Mouse (Mus musculus): ENCODE data around the gene Klf7.

Klf7 gene

GRCm38 (mm10) chr1:64104665-64105064 is 17.4 kb downstream of the Klf7 start:
- no peak for DNase-seq

- DNase-seq: no peak
Measured at GRCm38 (mm10) chr1:64101331-64101730, 20.8 kb downstream of the Klf7 start.

GRCm38 (mm10) chr1:64098800-64099199 is 23.3 kb downstream of the Klf7 start:
- DNase-seq: no peak

DNA sequence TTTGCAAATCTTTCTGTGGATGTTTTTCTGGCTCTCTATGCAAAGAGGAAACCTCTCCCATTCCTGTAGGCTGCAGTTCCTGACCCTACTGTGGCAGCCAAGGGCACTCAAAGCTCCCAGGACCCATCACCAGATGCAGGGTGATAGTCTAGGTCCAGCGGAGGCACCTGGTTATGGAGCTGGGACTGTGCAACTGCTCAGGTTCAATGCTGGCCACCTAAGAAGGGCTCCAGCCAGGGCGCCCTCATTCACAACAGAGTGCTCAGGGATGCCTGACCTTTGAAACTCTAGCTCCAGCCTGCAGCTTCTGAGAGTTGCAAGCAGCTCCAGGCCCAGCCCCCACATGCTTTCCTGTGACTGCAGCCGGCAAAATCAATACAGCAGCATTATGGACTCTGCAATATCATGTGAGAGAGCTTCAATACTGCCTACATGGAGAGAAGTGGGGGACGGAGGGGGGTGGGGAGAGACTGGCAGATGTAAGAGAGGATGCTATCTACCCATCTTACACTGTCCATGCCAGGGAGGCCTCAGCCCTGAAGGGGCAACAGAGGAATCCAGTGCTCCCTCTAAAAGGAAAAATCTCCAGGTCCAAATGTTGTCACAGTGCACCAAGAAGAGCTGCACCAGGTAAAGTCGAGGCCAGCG is 24.3 kb downstream of the Klf7 start:
- no peak for DNase-seq

DNA sequence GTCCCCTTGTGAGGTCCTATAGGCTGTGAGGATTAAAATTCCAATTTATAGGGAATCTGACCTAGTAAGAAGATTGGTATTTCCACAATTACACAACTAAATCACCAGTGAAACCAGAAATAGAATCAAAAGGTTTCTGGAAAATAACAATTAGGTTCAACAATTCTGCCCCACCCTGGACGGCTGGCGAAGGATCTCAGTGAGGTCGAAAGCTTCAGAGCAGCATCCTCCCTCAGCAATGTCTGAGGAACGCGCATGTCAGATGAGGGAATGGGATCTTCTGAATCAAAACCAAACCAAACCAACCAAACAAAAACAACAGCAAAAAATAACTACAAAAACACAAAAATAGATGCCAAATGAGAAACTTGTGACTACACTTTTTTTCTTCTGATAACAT is 29.1 kb downstream of the Klf7 start:
- DNase-seq: no peak

DNA sequence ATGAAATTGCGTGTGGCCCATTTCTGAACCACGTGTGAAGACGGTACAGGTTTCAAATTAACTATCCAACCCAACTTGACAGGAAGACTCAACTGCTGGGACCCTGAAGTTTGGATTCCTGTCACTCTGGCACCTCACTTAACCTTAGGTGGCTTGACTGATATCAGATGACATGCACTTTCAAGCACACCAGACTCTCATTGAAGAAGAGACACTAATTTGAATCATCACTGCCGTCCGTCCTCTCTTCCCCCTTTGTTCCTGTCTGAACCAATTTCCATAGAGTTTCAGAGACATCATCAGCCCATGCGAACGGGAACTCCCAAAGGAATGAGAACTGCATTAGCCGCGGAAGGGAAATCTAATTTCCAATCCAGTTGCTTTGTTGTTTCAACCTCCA is 30.5 kb downstream of the Klf7 start:
- DNase-seq: no peak

DNA sequence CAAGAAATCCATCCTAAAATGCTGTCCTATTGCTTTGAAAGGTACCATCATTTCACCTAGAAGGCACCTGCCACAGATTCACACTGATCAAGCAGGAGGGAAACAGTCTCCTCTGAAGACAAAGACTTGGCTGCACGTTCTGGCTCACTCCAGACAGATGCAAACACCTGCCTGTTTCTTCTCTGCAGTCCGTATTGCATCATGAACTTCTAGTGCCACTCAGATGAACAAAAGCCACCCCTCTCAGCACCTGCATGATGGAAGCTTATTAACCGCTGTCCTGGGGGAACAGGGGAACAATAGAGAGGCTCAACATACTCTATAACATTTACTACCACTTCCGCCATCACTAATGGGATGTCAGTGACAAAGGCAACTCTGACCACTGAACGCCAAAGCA is 31.5 kb downstream of the Klf7 start:
- no peak for DNase-seq

DNA sequence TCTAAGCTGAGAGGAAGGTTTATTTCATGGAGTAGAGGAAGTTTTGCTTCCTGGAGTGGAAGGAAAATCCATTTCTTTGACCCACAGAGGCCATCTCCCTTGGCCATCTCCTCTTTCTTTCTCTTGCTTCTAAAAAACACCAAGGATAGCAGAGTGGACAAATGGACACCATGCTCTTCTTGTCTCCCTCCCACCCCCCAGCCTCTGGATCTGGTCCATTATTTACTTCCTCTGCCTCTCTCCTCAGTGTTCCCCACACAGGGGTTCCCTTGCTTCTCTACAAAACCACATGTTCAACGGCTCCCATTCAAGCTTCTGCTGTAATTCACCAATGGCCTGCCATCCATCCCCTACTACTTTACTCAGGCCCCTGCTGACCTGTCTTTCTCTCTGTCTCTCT is 32.4 kb downstream of the Klf7 start:
- no peak for DNase-seq

GRCm38 (mm10) chr1:64088604-64089320 is 33.3 kb downstream of the Klf7 start:
- DNase-seq: peak; percentile 34

- DNase-seq: peak; percentile 53
Measured at GRCm38 (mm10) chr1:64087657-64088603, 34.2 kb downstream of the Klf7 start.

GRCm38 (mm10) chr1:64085875-64086274 is 36.2 kb downstream of the Klf7 start:
- DNase-seq: no peak

- DNase-seq: no peak
Measured at GRCm38 (mm10) chr1:64085361-64085760, 36.7 kb downstream of the Klf7 start.

DNA sequence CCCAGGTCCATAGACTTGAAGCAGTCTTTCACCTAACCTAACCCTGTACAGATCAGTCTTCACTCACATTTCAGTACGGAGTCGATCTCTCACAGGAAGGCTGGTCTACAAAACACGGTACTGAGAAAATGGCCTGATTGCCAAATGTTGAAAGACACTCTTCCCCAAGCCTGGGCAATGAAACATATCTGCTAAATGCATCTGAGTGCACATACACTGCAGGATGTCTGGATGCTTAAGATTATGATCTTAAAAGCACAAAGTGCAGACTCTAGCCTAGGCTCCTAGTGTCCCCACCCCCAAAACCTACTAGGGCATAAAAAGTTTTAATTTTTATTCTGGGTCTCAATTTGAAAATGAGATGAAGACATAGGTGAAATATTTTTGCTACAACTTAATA is 37.4 kb downstream of the Klf7 start:
- DNase-seq: no peak

- DNase-seq: no peak
Measured at GRCm38 (mm10) chr1:64081791-64082190, 40.3 kb downstream of the Klf7 start.

- DNase-seq: no peak
Measured at GRCm38 (mm10) chr1:64081217-64081616, 40.9 kb downstream of the Klf7 start.

GRCm38 (mm10) chr1:64080263-64080662 is 41.8 kb downstream of the Klf7 start:
- no peak for DNase-seq

- peak; percentile 10 for DNase-seq
Measured at GRCm38 (mm10) chr1:64078747-64079211, 43.3 kb downstream of the Klf7 start.

GRCm38 (mm10) chr1:64078011-64078746 is 43.9 kb downstream of the Klf7 start:
- DNase-seq: peak; percentile 25

GRCm38 (mm10) chr1:64074051-64074450 is 48.0 kb downstream of the Klf7 start:
- no peak for DNase-seq

GRCm38 (mm10) chr1:64070947-64071346 is 51.1 kb downstream of the Klf7 start:
- no peak for DNase-seq

DNA sequence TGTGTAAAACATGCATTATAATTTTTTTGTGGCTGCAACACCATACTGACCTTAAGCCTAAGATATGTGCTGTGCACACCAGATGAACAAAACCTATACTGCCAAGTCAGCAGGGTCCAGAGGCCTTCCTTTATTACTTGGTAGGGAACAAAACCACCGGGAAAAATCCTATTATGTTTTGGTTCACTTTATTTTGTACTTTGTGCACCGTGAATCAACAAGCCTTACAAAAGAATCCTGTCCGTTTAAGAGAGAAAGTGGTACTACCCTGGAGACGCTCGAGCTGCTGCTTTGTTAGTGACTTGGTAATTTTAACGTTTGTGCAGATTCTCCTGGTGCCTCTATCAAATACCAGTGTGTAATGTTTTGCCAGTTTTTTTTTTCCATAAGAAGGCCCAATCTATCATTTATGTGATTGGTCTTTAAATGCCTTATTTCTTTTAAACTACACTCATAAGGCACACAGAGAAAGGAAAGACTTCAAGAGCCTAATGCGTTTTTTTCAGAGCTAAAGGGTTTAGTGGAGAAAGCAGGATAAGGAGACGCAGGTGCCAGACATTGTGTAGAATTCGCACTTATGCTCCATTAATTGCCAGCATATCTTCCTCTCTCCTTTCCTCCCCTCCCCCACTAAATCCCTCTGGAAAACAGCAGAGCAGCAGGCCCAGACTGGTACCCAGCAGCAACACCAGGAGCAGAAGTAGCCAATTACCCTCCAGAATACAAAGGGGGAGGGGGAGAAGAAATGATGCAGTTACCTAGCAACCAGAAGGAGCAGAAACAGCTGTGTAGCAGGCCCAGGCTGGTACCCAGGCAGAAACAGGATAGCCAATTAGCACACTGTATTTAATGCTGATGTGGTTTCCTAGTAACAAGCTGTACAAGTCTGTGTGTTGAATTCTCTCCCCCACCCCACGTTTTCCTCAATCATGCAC is 55.5 kb downstream of the Klf7 start:
- DNase-seq: no peak

- no peak for DNase-seq
Measured at GRCm38 (mm10) chr1:64061488-64061887, 60.6 kb downstream of the Klf7 start.
